Mouse (Mus musculus) midbrain, embryonic 16.5 days (tissue): Measurements from ENCODE around the gene Clpb. TPM values are rescaled to one million over a fixed set of nuclear protein-coding genes. Genes with fewer than 3 reads are reported as not detected.

Source experiments
- ATAC-seq: fragments of 200-750 bp; cut with Nextera tagmentation; 2 replicates; pipeline ENCODE4 v1.8.0; 2017; ENCODE audit warnings: moderate TSS enrichment
- H3K27ac ChIP-seq: fragments of 300-500 bp; sonication (generic); 2 replicates; pipeline ENCODE4 v1.5.1; 2014; ENCODE audit warnings: mild to moderate bottlenecking, low read length, mixed read lengths
- H3K27me3 ChIP-seq: fragments of 300-500 bp; sonication (generic); 2 replicates; pipeline ENCODE4 v1.6.1; 2014; ENCODE audit warnings: low read depth, low read length, mixed read lengths; ENCODE audit not compliant: control insufficient read depth, insufficient read depth
- H3K36me3 ChIP-seq: fragments of 300-500 bp; sonication (generic); 2 replicates; pipeline ENCODE4 v1.6.1; 2014; ENCODE audit warnings: mild to moderate bottlenecking, low read length, moderate library complexity, mixed read lengths; ENCODE audit not compliant: control insufficient read depth, insufficient read depth
- H3K4me1 ChIP-seq: fragments of 300-500 bp; sonication (generic); 2 replicates; pipeline ENCODE4 v1.6.1; 2014; ENCODE audit warnings: mild to moderate bottlenecking, low read length, mixed read lengths; ENCODE audit not compliant: control insufficient read depth, insufficient read depth
- H3K4me2 ChIP-seq: fragments of 300-500 bp; sonication (generic); 2 replicates; pipeline ENCODE4 v1.6.1; 2014; ENCODE audit warnings: mild to moderate bottlenecking, low read length, mixed read lengths
- H3K4me3 ChIP-seq: fragments of 300-500 bp; sonication (generic); 2 replicates; pipeline ENCODE4 v1.5.1; 2014; ENCODE audit warnings: low read depth, mild to moderate bottlenecking, low read length, moderate library complexity, mixed read lengths
- H3K9ac ChIP-seq: fragments of 300-500 bp; sonication (generic); 2 replicates; pipeline ENCODE4 v1.6.1; 2014; ENCODE audit warnings: low read depth, low read length, mixed read lengths
- H3K9me3 ChIP-seq: fragments of 300-500 bp; sonication (generic); replicated peaks from 2 replicates; pipeline ENCODE4 v1.6.1; 2014; ENCODE audit warnings: mild to moderate bottlenecking, low read length, mixed read lengths; ENCODE audit not compliant: control insufficient read depth, poor library complexity, severe bottlenecking
- WGBS: fragments of 180-500 bp; shearing (Covaris S2); extraction: QIAGEN DNeasy Blood & Tissue Kit; methylation state at CpG from one replicate; pipeline ENCODE4 v1.1.7; 2014; 5-methylcytosine and 5-hydroxymethylcytosine counted together
- polyA plus RNA-seq: library from polyadenylated mRNA; unstranded; fragments of >200 nt; fragmentation: Nextera tagmentation; extraction: Ambion mirVana; gene quantifications from 2 replicates; pipeline ENCODE4 v1.2.1, GENCODE M21; 2015

The Clpb gene
- polyA plus RNA-seq, 1 experiment from 2014 or later, result 43.0 TPM

GRCm38 (mm10) chr7:101844186-101844585 lies 180.8 kb downstream of the Clpb start:
- WGBS, result 79% methylated on average over 6 of the region's 6 CpGs
- ATAC-seq, result no peak
- Histone ChIP-seq H3K27ac (no peak overlapping the region), H3K4me2 (no peak overlapping the region), H3K4me1 (no peaks in the 10 kb centered on the region), H3K9me3 (no peaks in the 10 kb centered on the region), H3K9ac (no peak overlapping the region), H3K36me3 (no peaks in the 10 kb centered on the region), H3K27me3 (no peaks in the 10 kb centered on the region), H3K4me3 (no peak overlapping the region)

Other genes with a start within 250 kb of the Clpb start
- gene Pde2a, start 241.9 kb upstream of the Clpb start, polyA plus RNA-seq, result 31.6 and 35.5 TPM in 2 replicates
- gene Art2b, start 78.0 kb upstream of the Clpb start, polyA plus RNA-seq, result not detected in 2 replicates
- 0.21 TPM in 1 of 2 replicates, not detected in the other for gene Phox2a, start 154.7 kb downstream of the Clpb start, polyA plus RNA-seq
- gene Inppl1, start 174.6 kb downstream of the Clpb start, polyA plus RNA-seq, result 4.2 and 10.2 TPM in 2 replicates
- 1.0 and 1.1 TPM in 2 replicates for gene Folr2, start 193.6 kb downstream of the Clpb start, polyA plus RNA-seq
- gene Anapc15, start 200.1 kb downstream of the Clpb start, polyA plus RNA-seq, result 71.6 and 79.9 TPM in 2 replicates
- 23.7 and 24.2 TPM in 2 replicates for gene Folr1, start 207.2 kb downstream of the Clpb start, polyA plus RNA-seq
- 138 and 144 TPM in 2 replicates for gene Lamtor1, start 242.3 kb downstream of the Clpb start, polyA plus RNA-seq
- gene Tomt, start 242.7 kb downstream of the Clpb start, polyA plus RNA-seq, result 0.21 and 0.35 TPM in 2 replicates